Mouse (Mus musculus) MN1 (cell line): ENCODE results near the gene Vegfa.
"Not testable (repeated sequence)": the region's sequence is repeated elsewhere in the genome, so short reads cannot be mapped to it uniquely, and the experiment has no call there.

ENCODE experiments used
- DNase-seq: peaks from one replicate; pipeline ENCODE4 v3.0.0-alpha.2; 2016; ENCODE audit warnings: low spot score

Vegfa gene

GRCm38 (mm10) chr17:45996921-45997444 lies 35.2 kb downstream of the Vegfa start:
- no peak for DNase-seq

GRCm38 (mm10) chr17:45994281-45994817 lies 37.8 kb downstream of the Vegfa start:
- peak; percentile 70 for DNase-seq

- no peak for DNase-seq
Observed at GRCm38 (mm10) chr17:45986915-45987314, 45.3 kb downstream of the Vegfa start.

- DNase-seq, result no peak
Observed at GRCm38 (mm10) chr17:45986374-45986773, 45.8 kb downstream of the Vegfa start.

- DNase-seq, result not testable (repeated sequence)
Observed at GRCm38 (mm10) chr17:45983185-45983584, 49.0 kb downstream of the Vegfa start.

- no peak for DNase-seq
Observed at GRCm38 (mm10) chr17:45981841-45982240, 50.3 kb downstream of the Vegfa start.

- no peak for DNase-seq
Observed at GRCm38 (mm10) chr17:45979025-45979805, 53.0 kb downstream of the Vegfa start.

- no peak for DNase-seq
Observed at GRCm38 (mm10) chr17:45974461-45974860, 57.7 kb downstream of the Vegfa start.

GRCm38 (mm10) chr17:45973214-45973613 lies 59.0 kb downstream of the Vegfa start:
- DNase-seq, result no peak

GRCm38 (mm10) chr17:45972405-45972804 lies 59.8 kb downstream of the Vegfa start:
- no peak for DNase-seq

GRCm38 (mm10) chr17:45971800-45972199 lies 60.4 kb downstream of the Vegfa start:
- DNase-seq, result no peak

GRCm38 (mm10) chr17:45970741-45971550 lies 61.2 kb downstream of the Vegfa start:
- no peak for DNase-seq

- no peak for DNase-seq
Observed at GRCm38 (mm10) chr17:45969596-45969995, 62.6 kb downstream of the Vegfa start.

- DNase-seq, result no peak
Observed at GRCm38 (mm10) chr17:45968341-45968740, 63.8 kb downstream of the Vegfa start.
